Mouse (Mus musculus) brain, embryonic 14.5 days (tissue): ENCODE measurements at regions not wholly inside any gene's neighbourhood (a gene's known extent, or its start where the extent isn't known, plus 50 kb on each side); places are given as distances from the start of the nearest gene placed in this dataset.

ENCODE experiments used
- CTCF ChIP-seq: fragments of 200-500 bp; IDR thresholded peaks from 2 replicates; pipeline ENCODE4 v1.5.1; 2012; ENCODE audit warnings: inconsistent platforms, mild to moderate bottlenecking, moderate library complexity, borderline replicate concordance; ENCODE audit not compliant: insufficient read depth, insufficient read length; ENCODE audit errors: extremely low read depth
- POLR2A ChIP-seq: fragments of 200-500 bp; IDR thresholded peaks from 2 replicates; pipeline ENCODE4 v1.6.1; 2012; ENCODE audit warnings: mild to moderate bottlenecking, inconsistent platforms, borderline replicate concordance; ENCODE audit not compliant: poor library complexity, insufficient read depth, insufficient read length, severe bottlenecking; ENCODE audit errors: extremely low read depth

DNA sequence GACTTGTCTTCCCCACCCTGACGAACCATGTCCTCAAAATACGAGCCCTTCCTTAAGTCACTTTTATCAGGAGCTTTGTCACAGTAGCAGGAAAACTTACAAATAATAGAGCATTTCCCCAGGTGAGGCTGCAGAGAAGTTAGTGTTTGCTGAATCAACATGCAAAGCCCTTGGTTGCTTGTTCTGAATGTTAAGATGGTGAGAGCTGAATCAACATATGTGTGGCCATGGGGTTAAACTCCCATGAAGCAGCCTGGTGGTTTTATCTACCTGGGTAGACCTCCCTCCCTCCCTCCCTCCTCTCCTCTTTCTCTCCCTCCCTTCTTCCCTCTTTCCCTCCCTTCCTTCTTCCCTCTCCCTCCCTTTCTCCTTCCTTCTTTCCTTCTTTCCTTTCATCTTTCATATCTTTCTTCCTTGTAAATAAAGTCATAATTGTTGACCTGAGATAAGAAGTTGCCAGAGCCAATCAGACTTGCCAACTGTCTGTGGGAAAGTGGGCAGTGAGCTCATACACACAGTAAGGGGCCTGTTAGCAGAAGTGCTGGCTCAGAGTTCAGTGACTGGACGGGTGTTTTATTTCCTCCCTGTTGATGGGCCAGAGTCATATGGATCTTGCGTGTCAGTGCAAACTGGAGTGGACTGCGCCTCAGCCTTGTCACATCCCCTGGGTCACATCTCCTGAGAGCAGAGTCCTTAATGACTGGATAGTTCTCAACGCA is 82.4 kb upstream of the Arid5b start:
- TF ChIP-seq POLR2A, result no peak
- no peak for TF ChIP-seq CTCF
